Mouse (Mus musculus): ENCODE data around the gene Pold2.
A peak's percentile ranks its signal among the peaks of the same experiment; 100 is the strongest.
"Not testable (repeated sequence)": the region's sequence is repeated elsewhere in the genome, so short reads cannot be mapped to it uniquely, and the experiment has no call there.

Pold2 gene

GRCm38 (mm10) chr11:5898531-5898930, 20.4 kb upstream of the Pold2 start, which contains the start of gene Myl7:
Gene Myl7 (minus strand): TSS chr11:5898782.
- DNase-seq (ENCODE audit: low read depth, low spot score), result peak; percentile 57

- DNase-seq (ENCODE audit: low read depth, low spot score), result peak; percentile 69
Observed at GRCm38 (mm10) chr11:5897839-5898238, 19.7 kb upstream of the Pold2 start.

- DNase-seq (ENCODE audit: low read depth, low spot score), result peak; percentile 77
Observed at GRCm38 (mm10) chr11:5897230-5897629, 19.1 kb upstream of the Pold2 start.

- no peak for DNase-seq (ENCODE audit: low read depth, low spot score)
Observed at GRCm38 (mm10) chr11:5893807-5894206, 15.7 kb upstream of the Pold2 start.

- no peak for DNase-seq (ENCODE audit: low read depth, low spot score)
Observed at GRCm38 (mm10) chr11:5892810-5893368, 14.8 kb upstream of the Pold2 start.

- DNase-seq (ENCODE audit: low read depth, low spot score), result no peak
Observed at GRCm38 (mm10) chr11:5892151-5892591, 14.1 kb upstream of the Pold2 start.

GRCm38 (mm10) chr11:5888563-5888962, 10.5 kb upstream of the Pold2 start:
- DNase-seq (ENCODE audit: low read depth, low spot score), result not testable (repeated sequence)

GRCm38 (mm10) chr11:5887250-5887649, 9.2 kb upstream of the Pold2 start:
- peak; percentile 79 for DNase-seq (ENCODE audit: low read depth, low spot score)

GRCm38 (mm10) chr11:5886187-5886586, 8.1 kb upstream of the Pold2 start:
- DNase-seq (ENCODE audit: low read depth, low spot score), result peak; percentile 82

GRCm38 (mm10) chr11:5882518-5882917, 4.4 kb upstream of the Pold2 start:
- DNase-seq (ENCODE audit: low read depth, low spot score), result no peak

- DNase-seq (ENCODE audit: low read depth, low spot score), result peak; percentile 91
Observed at GRCm38 (mm10) chr11:5879905-5880304, 1.8 kb upstream of the Pold2 start.

- DNase-seq (ENCODE audit: low read depth, low spot score), result no peak
Observed at GRCm38 (mm10) chr11:5878661-5879060, 569 bp upstream of the Pold2 start.

- no peak for DNase-seq (ENCODE audit: low read depth, low spot score)
Observed at GRCm38 (mm10) chr11:5877421-5877820, 671 bp downstream of the Pold2 start.

- no peak for DNase-seq (ENCODE audit: low read depth, low spot score)
Observed at GRCm38 (mm10) chr11:5873192-5873591, 4.9 kb downstream of the Pold2 start.

- DNase-seq (ENCODE audit: low read depth, low spot score), result no peak
Observed at GRCm38 (mm10) chr11:5872707-5873106, 5.4 kb downstream of the Pold2 start.

- DNase-seq (ENCODE audit: low read depth, low spot score), result no peak
Observed at GRCm38 (mm10) chr11:5870069-5870468, 8.0 kb downstream of the Pold2 start.

GRCm38 (mm10) chr11:5869331-5869730, 8.8 kb downstream of the Pold2 start:
- DNase-seq (ENCODE audit: low read depth, low spot score), result no peak

- DNase-seq (ENCODE audit: low read depth, low spot score), result no peak
Observed at GRCm38 (mm10) chr11:5868324-5868723, 9.8 kb downstream of the Pold2 start.

- DNase-seq (ENCODE audit: low read depth, low spot score), result no peak
Observed at GRCm38 (mm10) chr11:5867196-5867595, 10.9 kb downstream of the Pold2 start.

GRCm38 (mm10) chr11:5862394-5863105, 15.5 kb downstream of the Pold2 start:
- no peak for DNase-seq (ENCODE audit: low read depth, low spot score)

- no peak for DNase-seq (ENCODE audit: low read depth, low spot score)
Observed at GRCm38 (mm10) chr11:5861678-5862393, 16.3 kb downstream of the Pold2 start, which contains the start of gene Aebp1. Gene Aebp1 (plus strand): TSS chr11:5861947.

GRCm38 (mm10) chr11:5860639-5861038, 17.5 kb downstream of the Pold2 start:
- DNase-seq (ENCODE audit: low read depth, low spot score), result no peak

Measured in ES-CJ7 (cell line).